11 mouse cellular contexts compared by ENCODE assay signal in the genomic region with DNA sequence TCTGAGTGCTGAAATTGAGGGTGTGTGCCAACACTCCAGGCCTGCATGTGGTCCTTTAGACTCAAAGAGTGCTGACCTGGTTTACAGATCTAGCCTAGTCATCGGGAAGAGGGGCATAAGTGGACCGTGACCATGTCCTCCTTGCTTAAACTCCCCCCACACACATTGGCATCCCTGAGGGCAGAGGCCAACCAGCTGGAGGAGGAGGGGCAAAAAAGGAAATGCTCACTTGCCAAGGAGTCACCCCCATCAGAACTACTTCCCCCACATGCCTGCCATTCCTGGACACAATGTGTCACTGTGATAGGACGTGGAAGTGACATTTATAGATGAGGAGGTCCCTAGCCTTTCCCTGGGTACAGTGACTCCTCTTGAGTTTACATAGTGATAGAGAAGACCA. TPM values are rescaled to one million over a fixed set of nuclear protein-coding genes. Genes with fewer than 3 reads are reported as not detected.
DNase-seq lines count a peak whose midpoint lies in the region; ATAC-seq and TF ChIP-seq lines count a peak whose summit lies in the region.
"Had no signal": no experiment of that assay in that cellular context is flagged by ENCODE, and none has a peak within 500 bp of the region (broad histone marks: within the 10 kb centered on the region; RNA-seq: fewer than 3 reads in every experiment).

No protein-coding gene starts in this region.

- peaks cover 92% of the 10 kb centered on the region for H3K36me3 ChIP-seq in megakaryocyte, embryonic 14.5 days (replicated peaks; ENCODE audit: low read length)
- peaks cover 38% of the 10 kb centered on the region for H3K36me3 ChIP-seq in kidney, embryonic 15.5 days
- peaks cover 6% of the 10 kb centered on the region; the same call in 1 of the 2 replicates for H3K36me3 ChIP-seq in stomach, postnatal 0 days (ENCODE audit: control insufficient read depth, insufficient read depth, low read length)

- no peak for ATAC-seq in megakaryocyte, adult 5-6 weeks (ENCODE audit: poor library complexity, severe bottlenecking)
- peak; percentile 72; the same call in 1 of the 2 replicates for ATAC-seq in kidney, embryonic 15.5 days (replicated peaks; ENCODE audit: low FRiP score)
- no peak for ATAC-seq in stomach, postnatal 0 days (ENCODE audit: low FRiP score, low TSS enrichment)
- ATAC-seq: intestine, embryonic 15.5 days had no signal

- no peak overlapping the region for H3K9ac ChIP-seq in kidney, embryonic 15.5 days
- H3K9ac ChIP-seq in stomach, postnatal 0 days (ENCODE audit: low read length): no peak overlapping the region
- H3K9ac ChIP-seq: forebrain, postnatal 0 days; intestine, embryonic 15.5 days; liver, embryonic 14.5 days had no signal

- no peak for TF ChIP-seq POLR2A in cerebellum, adult 2 months (IDR thresholded peaks at IDR 0.05; ENCODE audit: borderline replicate concordance, insufficient read depth, low read length)

- H3K27ac ChIP-seq in cerebellum, adult 2 months (ENCODE audit: insufficient read depth, low read length): peak overlapping the region; percentile 10; the same call in 1 of the 2 replicates
- H3K27ac ChIP-seq in kidney, embryonic 15.5 days: peak overlapping the region; percentile 51; the same call in 1 of the 2 replicates
- H3K27ac ChIP-seq in stomach, postnatal 0 days (replicated peaks): 0 out of 2 replicates have a peak overlapping the region, but pooled peaks have one; percentile 35
- H3K27ac ChIP-seq: intestine, embryonic 15.5 days; liver, embryonic 14.5 days had no signal

- no peaks in the 10 kb centered on the region for H3K27me3 ChIP-seq in cerebellum, adult 2 months (ENCODE audit: control insufficient read depth, insufficient read depth, low read length)
- H3K27me3 ChIP-seq in megakaryocyte, embryonic 14.5 days (replicated peaks): no peaks in the 10 kb centered on the region
- H3K27me3 ChIP-seq in kidney, embryonic 15.5 days: no peaks in the 10 kb centered on the region
- H3K27me3 ChIP-seq in stomach, postnatal 0 days (ENCODE audit: control insufficient read depth, insufficient read depth, low read length): no peaks in the 10 kb centered on the region
- H3K27me3 ChIP-seq: intestine, embryonic 15.5 days had no signal

- no peaks in the 10 kb centered on the region for H3K9me3 ChIP-seq in megakaryocyte, embryonic 14.5 days
- H3K9me3 ChIP-seq in kidney, embryonic 15.5 days (replicated peaks): no peaks in the 10 kb centered on the region
- H3K9me3 ChIP-seq in stomach, postnatal 0 days (ENCODE audit: control insufficient read depth, low read length): no peaks in the 10 kb centered on the region
- H3K9me3 ChIP-seq: intestine, embryonic 15.5 days had no signal

- no peak overlapping the region for H3K4me3 ChIP-seq in cerebellum, adult 2 months (replicated peaks; ENCODE audit: insufficient read depth, low read depth, low read length)
- peak overlapping the region; percentile 34 for H3K4me3 ChIP-seq in megakaryocyte, embryonic 14.5 days (replicated peaks)
- H3K4me3 ChIP-seq in kidney, embryonic 15.5 days (replicated peaks): no peak overlapping the region
- H3K4me3 ChIP-seq in stomach, postnatal 0 days (ENCODE audit: low read depth, low read length): no peak overlapping the region
- H3K4me3 ChIP-seq: intestine, embryonic 15.5 days had no signal

- no peak; the same call in 1 of the 2 replicates for TF ChIP-seq CTCF in cerebellum, adult 2 months (IDR thresholded peaks at IDR 0.05; ENCODE audit: borderline replicate concordance, insufficient read depth, low read depth, low read length)
- no peak for TF ChIP-seq CTCF in stomach, postnatal 0 days (IDR thresholded peaks at IDR 0.05; ENCODE audit: low read depth)

- no peak overlapping the region for H3K4me2 ChIP-seq in kidney, embryonic 15.5 days
- H3K4me2 ChIP-seq in stomach, postnatal 0 days (replicated peaks; ENCODE audit: low read depth): no peak overlapping the region
- H3K4me2 ChIP-seq: intestine, embryonic 15.5 days had no signal

- no peak for TF ChIP-seq EP300 in stomach, postnatal 0 days (optimal IDR thresholded peaks at IDR 0.05)

- 61% methylated on average over 3 of the region's 3 CpGs for WGBS in cerebellum, adult 2 months
- WGBS in kidney, embryonic 15.5 days: 33% methylated on average over 3 of the region's 3 CpGs
- 65% methylated on average over 3 of the region's 3 CpGs for WGBS in stomach, postnatal 0 days

- H3K4me1 ChIP-seq in cerebellum, adult 2 months (ENCODE audit: control insufficient read depth, insufficient read depth, low read length): peaks cover 27% of the 10 kb centered on the region
- peaks cover 57% of the 10 kb centered on the region for H3K4me1 ChIP-seq in megakaryocyte, embryonic 14.5 days
- peaks cover 26% of the 10 kb centered on the region for H3K4me1 ChIP-seq in kidney, embryonic 15.5 days
- no peaks in the 10 kb centered on the region for H3K4me1 ChIP-seq in stomach, postnatal 0 days (replicated peaks; ENCODE audit: control insufficient read depth, insufficient read depth)
- H3K4me1 ChIP-seq: intestine, embryonic 15.5 days had no signal

- no peak for DNase-seq in cerebellum, adult 2 months
- DNase-seq in cerebellum, adult 18-20 months: no peak
- DNase-seq in stomach, postnatal 0 days (ENCODE audit: low spot score): no peak
- no peak for DNase-seq in frontal cortex, postnatal 10 days (ENCODE audit: low spot score in 2 of 2)
- DNase-seq in c-Kit-positive CD71-positive TER-119-positive erythroid progenitor cells, embryonic 14.5 days (ENCODE audit: low spot score): no peak
- DNase-seq: forebrain, postnatal 0 days had no signal

RNA-seq across cellular contexts. Expression of gene Usp20, which starts 43.4 kb away (rescaled TPM):
- polyA plus RNA-seq in cerebellum, adult 2 months (2012; rRNA removed): 59.2 and 68.6 TPM in 2 replicates
- polyA plus RNA-seq in megakaryocyte, embryonic 14.5 days (2012; ENCODE audit: insufficient read depth, low replicate concordance): 8.0 and 25.0 TPM in 2 replicates
- 1.9 and 2.5 TPM in 2 replicates for total RNA-seq in megakaryocyte, adult 5-6 weeks (2015)
- total RNA-seq in megakaryocyte, adult 5-6 weeks (2017): 2.9 and 3.1 TPM in 2 replicates
- 19.1 and 22.7 TPM in 2 replicates for polyA plus RNA-seq in kidney, embryonic 15.5 days (2015; fragmentation: Nextera tagmentation; extraction: Ambion mirVana)
- 8.9 and 9.0 TPM in 2 replicates for polyA plus RNA-seq in stomach, postnatal 0 days (2015; fragmentation: Nextera tagmentation; extraction: Ambion mirVana)

RNA-seq across cellular contexts. Expression of gene BC005624, which starts 43.5 kb away (rescaled TPM):
- polyA plus RNA-seq in cerebellum, adult 2 months (2012; rRNA removed): 118 and 123 TPM in 2 replicates
- polyA plus RNA-seq in megakaryocyte, embryonic 14.5 days (2012; ENCODE audit: insufficient read depth, low replicate concordance): 17.7 TPM in 1 of 2 replicates, not detected in the other
- 30.7 and 36.0 TPM in 2 replicates for total RNA-seq in megakaryocyte, adult 5-6 weeks (2015)
- total RNA-seq in megakaryocyte, adult 5-6 weeks (2017): 56.0 and 66.1 TPM in 2 replicates
- 55.2 and 60.5 TPM in 2 replicates for polyA plus RNA-seq in kidney, embryonic 15.5 days (2015; fragmentation: Nextera tagmentation; extraction: Ambion mirVana)
- polyA plus RNA-seq in stomach, postnatal 0 days (2015; fragmentation: Nextera tagmentation; extraction: Ambion mirVana): 29.5 TPM in 2 replicates

RNA-seq across cellular contexts. Expression of gene Tor1a, which starts 57.7 kb away (rescaled TPM):
- 50.5 and 56.3 TPM in 2 replicates for polyA plus RNA-seq in cerebellum, adult 2 months (2012; rRNA removed)
- 75.1 and 117 TPM in 2 replicates for polyA plus RNA-seq in megakaryocyte, embryonic 14.5 days (2012; ENCODE audit: insufficient read depth, low replicate concordance)
- total RNA-seq in megakaryocyte, adult 5-6 weeks (2015): 88.1 and 97.1 TPM in 2 replicates
- total RNA-seq in megakaryocyte, adult 5-6 weeks (2017): 132 and 135 TPM in 2 replicates
- 78.9 and 79.7 TPM in 2 replicates for polyA plus RNA-seq in kidney, embryonic 15.5 days (2015; fragmentation: Nextera tagmentation; extraction: Ambion mirVana)
- 49.1 and 51.2 TPM in 2 replicates for polyA plus RNA-seq in stomach, postnatal 0 days (2015; fragmentation: Nextera tagmentation; extraction: Ambion mirVana)
